Mouse (Mus musculus): ENCODE results near the gene Cadm4. TPM values are rescaled to one million over a fixed set of nuclear protein-coding genes. Genes with fewer than 3 reads are reported as not detected.
A peak's percentile ranks its signal among the peaks of the same experiment; 100 is the strongest.

Cadm4 gene
- total and polyA plus RNA-seq, 3 experiments = 0.16 to 0.59 (median 0.36) TPM

GRCm38 (mm10) chr7:24539686-24540085 is 57.9 kb downstream of the Cadm4 start:
- Histone ChIP-seq H3K4me1 (ENCODE audit: control insufficient read depth in 1 of 2, insufficient read depth in 2 of 2) (peaks cover 0 to 21% of the 10 kb centered on the region in 2 experiments; a peak in 2 of 4 replicates), H3K36me3 (replicated peaks in 1 of 2; ENCODE audit: control insufficient read depth in 1 of 2, insufficient read depth in 1 of 2, low read length in 1 of 2) (peaks cover 4 to 21% of the 10 kb centered on the region in 2 experiments), H3K4me3 (replicated peaks in 1 of 3; ENCODE audit: low read depth in 2 of 3, low read length in 2 of 3, poor library complexity in 1 of 3) (no peak overlapping the region), H3K27ac (ENCODE audit: insufficient read depth, low read depth) (no peak overlapping the region), H3K79me2 (replicated peaks; ENCODE audit: control insufficient read depth, extremely low read depth, insufficient read depth, poor library complexity, severe bottlenecking) (no peaks in the 10 kb centered on the region), H3K27me3 (replicated peaks) (no peaks in the 10 kb centered on the region), H3K4me2 (ENCODE audit: insufficient read depth, low read depth, poor library complexity, severe bottlenecking) (no peak overlapping the region), H3K9ac (ENCODE audit: insufficient read depth, low read depth) (no peak overlapping the region), H3K9me3 (replicated peaks; ENCODE audit: low read length) (peaks cover 3% of the 10 kb centered on the region)
- no peak for DNase-seq (ENCODE audit: extremely low read depth)
- in situ Hi-C loops (cut with MboI; ENCODE audit: low pct_ligation_motif_present, low pct_unique_long_range_greater_than_20kb, low sequenced_read_pairs) = loop anchor here (10.0 kb wide), 2 partner anchors 55 to 105 kb away; no protein-coding TSS in a partner anchor
- dilution Hi-C loops (cut with MboI; ENCODE audit: extremely low pct_ligation_motif_present, extremely low pct_unique_long_range_greater_than_20kb, low sequenced_read_pairs) = no loop called here
- TF ChIP-seq MXI1 (IDR thresholded peaks at IDR 0.05; ENCODE audit: low read depth, low read length) (no peak), ZNF384 (IDR thresholded peaks at IDR 0.05; ENCODE audit: low read depth, low read length) (no peak), NRF1 (IDR thresholded peaks at IDR 0.05; ENCODE audit: low read depth, low read length) (no peak), PAX5 (IDR thresholded peaks at IDR 0.05; ENCODE audit: low read length) (no peak)

GRCm38 (mm10) chr7:24544506-24544905 is 62.7 kb downstream of the Cadm4 start:
- Histone ChIP-seq H3K27ac (ENCODE audit: insufficient read depth, low read depth) (no peak overlapping the region), H3K27me3 (replicated peaks) (no peaks in the 10 kb centered on the region), H3K4me3 (replicated peaks in 1 of 3; ENCODE audit: low read depth in 2 of 3, low read length in 2 of 3, poor library complexity in 1 of 3) (no peak overlapping the region), H3K9me3 (replicated peaks; ENCODE audit: low read length) (peaks cover 4% of the 10 kb centered on the region), H3K36me3 (replicated peaks in 1 of 2; ENCODE audit: control insufficient read depth in 1 of 2, insufficient read depth in 1 of 2, low read length in 1 of 2) (peaks cover 8 to 19% of the 10 kb centered on the region in 2 experiments), H3K79me2 (replicated peaks; ENCODE audit: control insufficient read depth, extremely low read depth, insufficient read depth, poor library complexity, severe bottlenecking) (peaks cover 18% of the 10 kb centered on the region), H3K4me1 (ENCODE audit: control insufficient read depth in 1 of 2, insufficient read depth in 2 of 2) (peaks cover 3 to 31% of the 10 kb centered on the region in 2 experiments; a peak in 3 of 4 replicates), H3K4me2 (ENCODE audit: insufficient read depth, low read depth, poor library complexity, severe bottlenecking) (no peak overlapping the region), H3K9ac (ENCODE audit: insufficient read depth, low read depth) (no peak overlapping the region)
- TF ChIP-seq CTCF (conservative IDR thresholded peaks at IDR 0.05 in 1 of 2, IDR thresholded peaks at IDR 0.05 in 1 of 2; ENCODE audit: low read depth in 2 of 2, low read length in 2 of 2) (peak; percentile 28 to 39; a peak in 3 of 4 replicates), USF1 (IDR thresholded peaks at IDR 0.05; ENCODE audit: low read depth, low read length) (no peak)
- in situ Hi-C loops (cut with MboI; ENCODE audit: low pct_ligation_motif_present, low pct_unique_long_range_greater_than_20kb, low sequenced_read_pairs) = no loop called here
- DNase-seq (ENCODE audit: extremely low read depth) = no peak
- dilution Hi-C loops (cut with MboI; ENCODE audit: extremely low pct_ligation_motif_present, extremely low pct_unique_long_range_greater_than_20kb, low sequenced_read_pairs) = no loop called here

GRCm38 (mm10) chr7:24546068-24546614 is 64.3 kb downstream of the Cadm4 start, which contains the start of the genes Pinlyp and Xrcc1:
Pinlyp (minus strand) TSS chr7:24546118.
Xrcc1 (plus strand) TSS chr7:24546289.
- Histone ChIP-seq H3K9ac (ENCODE audit: insufficient read depth, low read depth) (peak within 1 kb of the TSS; percentile 93), H3K27me3 (replicated peaks) (no peaks in the 10 kb centered on the region), H3K36me3 (replicated peaks in 1 of 2; ENCODE audit: control insufficient read depth in 1 of 2, insufficient read depth in 1 of 2, low read length in 1 of 2) (peaks cover 16 to 35% of the 10 kb centered on the region in 2 experiments), H3K4me1 (ENCODE audit: control insufficient read depth in 1 of 2, insufficient read depth in 2 of 2) (peaks cover 3 to 45% of the 10 kb centered on the region in 2 experiments; a peak in 3 of 4 replicates), H3K4me2 (ENCODE audit: insufficient read depth, low read depth, poor library complexity, severe bottlenecking) (peak within 1 kb of the TSS; percentile 71), H3K9me3 (replicated peaks; ENCODE audit: low read length) (peaks cover 4% of the 10 kb centered on the region), H3K79me2 (replicated peaks; ENCODE audit: control insufficient read depth, extremely low read depth, insufficient read depth, poor library complexity, severe bottlenecking) (peaks cover 18% of the 10 kb centered on the region), H3K27ac (ENCODE audit: insufficient read depth, low read depth) (peak within 1 kb of the TSS; percentile 89), H3K4me3 (replicated peaks in 1 of 3; ENCODE audit: low read depth in 2 of 3, low read length in 2 of 3, poor library complexity in 1 of 3) (peak within 1 kb of the TSS; percentile 70 to 97 (median 89))
- DNase-seq (ENCODE audit: extremely low read depth) = no peak
- in situ Hi-C loops (cut with MboI; ENCODE audit: low pct_ligation_motif_present, low pct_unique_long_range_greater_than_20kb, low sequenced_read_pairs) (no loop called here), dilution Hi-C loops (cut with MboI; ENCODE audit: extremely low pct_ligation_motif_present, extremely low pct_unique_long_range_greater_than_20kb, low sequenced_read_pairs) (no loop called here)
- no peak for TF ChIP-seq ZC3H11A (IDR thresholded peaks at IDR 0.05; ENCODE audit: low read depth, low read length)
- no peak for TF ChIP-seq MXI1 (IDR thresholded peaks at IDR 0.05; ENCODE audit: low read depth, low read length)
- TF ChIP-seq E2F4 (IDR thresholded peaks at IDR 0.05; ENCODE audit: insufficient replicate concordance, low read depth, low read length) = no peak
- no peak for TF ChIP-seq MAFK (IDR thresholded peaks at IDR 0.05; ENCODE audit: insufficient replicate concordance, low read length)
- no peak for TF ChIP-seq KAT2A (IDR thresholded peaks at IDR 0.05; ENCODE audit: insufficient replicate concordance, low read length)
- TF ChIP-seq SIN3A (IDR thresholded peaks at IDR 0.05; ENCODE audit: low read length) = no peak
- no peak for TF ChIP-seq CTCF (conservative IDR thresholded peaks at IDR 0.05 in 1 of 2, IDR thresholded peaks at IDR 0.05 in 1 of 2; ENCODE audit: low read depth in 2 of 2, low read length in 2 of 2)
- TF ChIP-seq CHD2 (IDR thresholded peaks at IDR 0.05; ENCODE audit: low read length) = no peak
- no peak for TF ChIP-seq SMC3 (IDR thresholded peaks at IDR 0.05; ENCODE audit: low read depth, low read length)
- TF ChIP-seq PAX5 (IDR thresholded peaks at IDR 0.05; ENCODE audit: low read length) = no peak
- TF ChIP-seq MYC (IDR thresholded peaks at IDR 0.05; ENCODE audit: low read depth, low read length) = no peak
- no peak for TF ChIP-seq GABPA (IDR thresholded peaks at IDR 0.05; ENCODE audit: insufficient replicate concordance, low read depth, low read length)
- TF ChIP-seq HCFC1 (IDR thresholded peaks at IDR 0.05; ENCODE audit: low read depth, low read length) = no peak
- TF ChIP-seq USF1 (IDR thresholded peaks at IDR 0.05; ENCODE audit: low read depth, low read length) = no peak
- TF ChIP-seq ZNF384 (IDR thresholded peaks at IDR 0.05; ENCODE audit: low read depth, low read length) = no peak
- peak; percentile 53; the same call in 1 of the 2 replicates for TF ChIP-seq MAZ (IDR thresholded peaks at IDR 0.05; ENCODE audit: low read depth, low read length)
- TF ChIP-seq JUN (IDR thresholded peaks at IDR 0.05; ENCODE audit: insufficient read depth, low read depth, low read length) = no peak
- TF ChIP-seq MAX (IDR thresholded peaks at IDR 0.05; ENCODE audit: low read length) = no peak
- no peak for TF ChIP-seq TBP (conservative IDR thresholded peaks at IDR 0.05; ENCODE audit: low read depth, low read length)
- TF ChIP-seq IRF4 (IDR thresholded peaks at IDR 0.05; ENCODE audit: low read depth, low read length) = peak; percentile 32; the same call in 1 of the 2 replicates
- TF ChIP-seq RAD21 (IDR thresholded peaks at IDR 0.05; ENCODE audit: low read depth, low read length) = no peak
- TF ChIP-seq ZKSCAN1 (IDR thresholded peaks at IDR 0.05; ENCODE audit: borderline replicate concordance, low read depth, low read length) = no peak
- no peak for TF ChIP-seq BHLHE40 (IDR thresholded peaks at IDR 0.05; ENCODE audit: low read depth, low read length)
